Mouse (Mus musculus) heart, postnatal 4 days (tissue): ENCODE results near the gene Lysmd3. TPM values are rescaled to one million over a fixed set of nuclear protein-coding genes. Genes with fewer than 3 reads are reported as not detected.
"Not testable (repeated sequence)": the region's sequence is repeated elsewhere in the genome, so short reads cannot be mapped to it uniquely, and the experiment has no call there.

ENCODE experiments used
- DNase-seq: peaks from one replicate; pipeline ENCODE4 v3.0.0; 2021
- total RNA-seq, 2 experiments: library from RNA; stranded (reverse); gene quantifications; 2 replicates each; pipeline ENCODE4 v1.2.3; 2021

Gene Lysmd3
- total RNA-seq = 10 to 100 TPM; 15.9 to 20.3 TPM

DNA sequence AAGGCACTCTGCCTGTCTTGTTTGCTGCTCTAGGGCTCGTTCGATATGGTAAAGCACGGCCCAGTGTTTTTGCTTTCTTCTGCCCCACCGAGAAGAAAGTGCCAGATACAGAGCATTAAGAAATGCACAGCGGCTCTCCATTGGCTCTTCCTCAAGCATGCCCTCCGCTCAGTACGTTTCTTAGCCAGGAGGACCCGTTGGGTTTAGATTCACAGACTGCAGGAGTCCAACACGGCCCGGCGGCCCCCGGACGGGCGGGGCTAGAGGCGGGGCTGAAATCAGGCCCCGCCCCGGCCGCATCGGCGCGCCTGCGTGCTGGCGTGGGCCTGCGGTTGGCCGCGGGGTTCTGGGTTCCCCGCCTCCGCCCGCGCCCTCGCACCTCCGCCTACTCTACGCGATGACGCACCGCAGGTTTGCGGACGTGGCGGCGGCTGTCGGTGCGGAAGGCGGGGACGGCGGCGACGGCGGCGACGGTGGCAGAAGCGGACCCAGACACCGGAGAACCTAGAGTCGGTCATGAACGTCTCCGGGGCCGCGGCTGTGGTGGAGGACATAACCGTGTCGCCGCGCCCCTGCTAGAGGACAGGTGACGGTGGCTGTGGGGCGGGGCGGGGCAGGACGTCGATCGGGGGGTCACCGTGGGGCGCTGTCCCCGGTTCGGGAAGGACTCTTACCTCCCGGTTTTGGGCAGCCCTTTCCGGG, at the start of gene Lysmd3:
Gene Lysmd3, plus strand, starts transcription at position 313 of the 702 bp plus-strand sequence.
- peak; percentile 94 for DNase-seq

DNA sequence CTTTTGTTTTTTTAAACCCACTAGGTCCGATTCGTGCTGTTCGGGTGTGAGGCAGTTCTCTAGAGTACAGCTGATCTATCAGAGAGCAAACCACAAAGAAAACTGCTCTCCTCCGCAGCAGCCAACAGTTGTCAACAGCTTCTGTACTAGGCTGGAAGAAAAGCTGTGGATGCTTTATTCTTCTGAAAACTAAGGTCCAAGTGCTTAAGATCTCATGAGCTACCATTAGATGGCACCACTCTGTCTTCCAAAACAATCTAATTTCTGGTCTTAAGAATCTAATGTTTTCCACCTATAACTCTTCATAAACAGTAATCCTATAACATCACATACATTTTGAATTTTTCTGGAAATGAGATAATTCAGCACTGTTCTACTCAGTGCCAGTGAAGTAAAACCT, 47.1 kb upstream of the Lysmd3 start:
- DNase-seq = no peak

DNA sequence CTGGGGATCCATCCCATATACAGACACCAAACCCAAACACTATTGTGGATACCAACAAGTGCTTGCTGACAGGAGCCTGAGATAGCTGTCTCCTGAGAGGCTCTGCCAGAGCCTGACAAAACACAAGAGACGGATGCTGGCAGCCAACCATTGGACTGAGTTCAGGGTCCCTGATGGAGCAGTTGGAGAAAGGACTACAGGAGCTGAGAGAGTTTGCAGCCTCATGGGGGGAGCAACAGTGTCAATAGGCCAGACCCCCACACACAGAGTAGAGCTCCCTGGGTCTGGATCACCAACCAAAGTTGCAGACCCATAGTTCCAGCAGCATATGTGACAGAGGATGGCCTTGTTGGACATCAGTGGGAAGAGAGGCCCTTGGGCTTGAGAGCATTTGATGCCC, 29.6 kb upstream of the Lysmd3 start:
- DNase-seq = not testable (repeated sequence)

DNA sequence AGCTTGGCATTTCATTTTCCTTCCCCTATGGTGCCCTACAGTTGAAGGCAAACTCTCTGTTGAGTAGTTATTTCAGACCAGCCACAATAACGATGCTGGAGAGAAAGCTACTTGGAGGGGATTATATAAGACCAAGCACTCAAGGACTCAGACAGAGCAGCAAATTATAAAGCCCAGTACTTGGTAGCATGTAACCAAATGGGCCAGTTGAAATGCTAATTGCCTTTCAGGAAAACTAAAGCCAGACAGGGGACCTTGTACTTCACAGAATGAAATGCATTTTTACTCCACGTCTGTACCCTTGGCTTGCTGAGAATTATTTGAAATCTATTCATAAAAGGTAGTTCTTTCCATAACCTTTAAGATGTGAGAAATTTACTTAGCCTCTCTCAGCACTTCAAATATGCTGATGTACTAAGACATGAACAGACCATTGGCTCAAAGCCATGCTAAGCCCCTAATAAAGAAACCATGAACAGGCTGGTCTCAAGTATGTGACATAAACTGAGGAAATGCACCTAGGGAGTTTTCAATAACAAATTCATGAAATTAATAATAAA, 28.8 kb upstream of the Lysmd3 start:
- no peak for DNase-seq

DNA sequence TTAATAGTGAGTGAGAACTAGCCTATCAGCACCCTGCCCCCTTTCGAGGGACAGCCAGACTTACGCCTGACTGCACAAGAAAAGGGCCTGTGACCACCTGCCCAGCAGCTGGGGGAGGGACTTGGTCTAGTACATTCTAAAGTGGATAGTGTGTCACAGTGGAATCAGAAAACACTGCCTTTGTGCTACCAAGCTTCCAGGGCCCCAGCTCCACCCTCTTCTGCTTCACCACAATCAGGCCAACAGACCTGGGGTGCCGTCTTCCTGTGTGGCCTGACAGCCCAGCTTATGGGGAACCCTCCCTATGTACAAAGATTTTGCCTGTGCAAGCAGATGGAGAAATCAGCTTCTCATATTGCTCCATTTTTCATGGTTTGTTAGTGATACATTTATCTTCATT, 28.1 kb upstream of the Lysmd3 start:
- DNase-seq = no peak

DNA sequence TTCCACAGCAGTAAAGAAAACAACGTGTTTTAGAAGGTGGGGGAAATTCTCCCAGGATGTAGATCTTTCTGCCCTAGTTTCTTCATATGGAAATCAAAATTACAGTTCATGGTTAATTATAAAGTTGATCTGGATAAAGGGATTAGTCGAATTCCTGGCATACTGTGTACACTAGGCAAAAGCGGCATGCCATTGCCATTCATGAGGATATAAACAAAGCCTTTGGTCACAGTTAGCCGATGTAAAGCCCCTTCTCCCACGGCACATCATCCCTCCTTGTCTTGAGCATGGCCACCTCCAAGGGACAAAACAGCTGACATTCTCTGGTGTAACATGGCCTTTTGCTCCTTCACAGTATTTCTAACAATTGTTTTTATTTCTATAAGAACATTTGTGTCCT, 26.9 kb upstream of the Lysmd3 start:
- no peak for DNase-seq

DNA sequence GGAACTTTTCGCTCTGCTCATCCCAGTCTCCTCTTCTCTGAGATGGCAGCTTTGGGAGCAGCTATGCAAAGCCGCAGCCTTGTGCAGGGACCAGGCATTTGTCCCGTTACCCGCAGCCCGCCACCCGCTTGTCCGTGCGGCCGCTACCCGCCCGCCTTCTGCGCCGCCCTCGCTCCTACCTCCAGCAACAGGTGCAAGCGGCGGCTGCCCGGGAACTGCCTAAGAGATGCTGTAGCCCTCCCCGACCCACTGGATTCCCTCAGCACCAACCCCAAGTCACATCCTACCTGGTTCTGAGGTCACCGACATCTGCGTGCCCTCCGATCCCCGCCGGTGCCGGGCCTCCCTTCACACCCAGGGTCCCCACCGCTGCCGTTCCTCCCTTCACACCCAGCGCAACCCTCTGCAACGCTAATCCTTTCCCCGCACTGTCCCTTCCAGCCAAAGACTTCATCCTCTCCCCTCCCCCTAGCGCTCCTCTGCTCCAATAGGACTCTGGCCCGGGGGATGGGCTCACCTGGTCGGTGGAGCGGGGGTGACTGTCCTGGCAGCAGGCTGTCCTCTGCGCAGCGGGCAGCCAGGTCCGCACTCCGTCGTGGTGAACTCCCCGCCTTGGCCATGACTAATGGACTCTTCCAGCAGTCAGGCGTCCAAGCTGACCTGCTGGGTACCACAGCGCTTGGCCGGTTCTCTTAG, 24.6 kb upstream of the Lysmd3 start, which contains the start of gene Adgrv1:
Gene Adgrv1, minus strand, starts transcription at position 435 of the 696 bp plus-strand sequence.
- peak; percentile 74 for DNase-seq

DNA sequence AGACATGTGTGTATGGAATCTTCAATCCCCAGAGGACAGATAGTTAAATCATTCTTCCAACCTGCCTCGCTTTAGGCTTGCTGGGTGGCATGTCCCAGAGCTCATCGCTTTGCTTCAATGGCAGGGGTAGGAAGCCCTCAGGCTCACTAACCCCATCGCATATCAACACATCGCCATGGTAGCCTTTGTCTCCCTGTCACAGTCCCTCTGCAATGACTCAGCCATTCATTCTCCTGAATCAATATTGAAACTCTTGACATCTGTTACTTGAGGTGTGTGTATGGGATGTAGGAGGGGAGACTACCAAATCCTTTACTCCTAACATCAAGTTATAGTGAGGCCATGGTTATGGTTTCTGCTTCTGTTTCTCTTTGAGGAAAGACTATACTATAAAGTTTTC, 17.8 kb upstream of the Lysmd3 start:
- DNase-seq = no peak

DNA sequence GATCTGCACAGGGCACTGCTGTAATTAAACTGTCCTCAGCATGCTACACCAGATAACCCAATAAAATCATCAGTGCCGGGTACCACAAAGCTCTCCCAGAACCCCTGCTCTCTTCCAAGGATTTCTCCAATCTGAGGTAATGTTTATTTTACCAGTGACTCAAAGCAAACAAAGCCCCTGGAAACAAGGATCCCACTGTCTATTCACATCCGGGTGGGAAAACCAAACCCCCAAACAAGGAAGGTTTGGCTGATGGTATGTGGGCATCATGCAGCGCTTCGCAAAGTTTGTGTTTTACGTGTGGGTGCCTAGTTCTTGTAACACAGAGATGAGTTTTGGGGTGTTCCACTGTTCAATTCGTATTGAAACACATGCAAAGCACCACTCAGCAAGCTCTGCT, 16.6 kb upstream of the Lysmd3 start:
- DNase-seq = no peak

DNA sequence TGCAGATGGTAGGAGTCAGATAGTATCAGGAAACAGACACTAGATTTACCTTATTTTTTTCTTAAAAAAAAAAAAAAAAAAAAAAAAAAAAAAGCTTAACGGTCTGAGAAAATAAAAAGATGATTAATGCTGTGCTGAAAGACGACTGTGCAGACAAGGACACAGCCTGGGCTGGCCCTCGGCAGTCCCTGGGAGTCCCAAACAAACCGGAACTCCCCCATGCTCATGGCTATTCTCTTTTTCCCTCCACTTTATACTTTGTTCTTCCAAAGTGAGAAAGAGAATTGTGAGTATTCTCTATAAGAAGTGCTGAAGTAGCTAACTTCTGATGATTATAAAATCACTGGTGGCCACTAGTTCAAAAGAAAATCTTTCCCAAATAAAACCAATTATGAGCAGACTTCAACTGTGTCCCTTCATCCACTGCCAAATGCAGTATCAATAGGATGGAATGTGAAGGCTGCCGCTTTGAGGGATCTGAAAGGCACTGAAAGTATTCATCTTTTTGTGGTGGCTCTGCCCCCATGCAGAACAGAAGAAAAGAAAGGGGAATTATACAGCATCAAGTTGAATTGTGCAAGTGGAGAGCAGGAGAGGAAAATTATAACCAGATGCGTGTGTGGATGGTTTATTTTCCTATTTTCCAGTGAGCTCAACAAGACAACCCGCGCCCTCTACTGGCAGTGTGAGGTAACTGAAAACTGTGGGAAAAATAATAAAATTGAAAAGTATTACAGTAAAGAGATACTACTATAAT, 16.0 kb upstream of the Lysmd3 start:
- DNase-seq = peak; percentile 53

DNA sequence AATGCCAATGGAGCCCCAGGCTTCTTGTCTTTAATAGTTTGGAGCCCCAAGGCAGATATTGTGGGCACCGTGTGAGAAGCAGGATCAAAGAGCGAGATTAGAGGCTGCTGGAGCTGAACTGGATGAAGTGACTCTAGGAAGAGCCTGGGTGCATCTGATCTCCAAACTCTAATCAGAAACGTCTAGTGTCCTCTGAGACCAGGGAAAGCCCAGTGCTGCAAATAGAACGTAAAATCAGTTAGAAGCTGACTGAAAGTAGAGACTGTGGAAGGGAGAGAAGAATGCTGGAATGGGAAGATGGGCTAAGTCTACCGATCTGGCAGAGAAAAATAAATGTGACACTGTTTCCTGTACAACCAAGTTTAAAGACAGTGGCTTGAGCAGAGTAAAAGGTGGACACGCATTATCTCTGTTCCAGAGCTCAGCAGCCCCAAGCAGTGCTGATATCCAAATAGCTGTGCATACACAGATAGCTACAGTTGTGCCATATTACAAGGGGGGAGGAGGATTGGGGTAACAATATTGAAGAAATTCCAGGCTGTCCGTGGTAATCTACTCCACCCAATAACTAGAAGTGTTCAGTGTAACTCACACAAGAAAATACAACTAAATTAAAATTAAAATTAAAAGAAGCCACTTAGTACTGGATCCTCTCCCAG, 14.8 kb upstream of the Lysmd3 start:
- no peak for DNase-seq

DNA sequence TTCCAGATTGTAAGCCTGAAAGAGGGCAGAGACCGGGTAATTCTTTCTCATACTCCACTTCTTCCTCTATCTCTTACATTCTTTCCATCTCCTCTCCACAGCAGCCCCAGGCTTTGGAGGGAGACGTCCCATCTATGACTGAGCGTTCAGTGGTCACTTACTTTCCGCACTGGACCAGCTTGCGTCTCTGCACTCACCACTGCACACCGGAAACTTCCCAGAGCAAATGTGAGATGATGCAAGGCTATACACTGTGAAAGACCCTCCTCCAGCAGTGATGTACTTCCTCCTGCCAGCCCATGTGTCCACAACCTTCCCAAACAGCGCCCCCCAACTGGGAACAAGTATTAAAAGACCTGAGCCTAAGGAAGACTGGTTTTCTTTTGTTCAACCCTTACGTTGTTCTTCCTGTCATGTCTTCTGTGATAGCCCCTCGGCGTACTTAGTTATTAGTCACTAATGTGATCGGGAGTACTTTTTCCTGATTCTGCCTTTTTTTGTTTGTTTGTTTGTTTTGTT, 13.4 kb upstream of the Lysmd3 start:
- DNase-seq = no peak

DNA sequence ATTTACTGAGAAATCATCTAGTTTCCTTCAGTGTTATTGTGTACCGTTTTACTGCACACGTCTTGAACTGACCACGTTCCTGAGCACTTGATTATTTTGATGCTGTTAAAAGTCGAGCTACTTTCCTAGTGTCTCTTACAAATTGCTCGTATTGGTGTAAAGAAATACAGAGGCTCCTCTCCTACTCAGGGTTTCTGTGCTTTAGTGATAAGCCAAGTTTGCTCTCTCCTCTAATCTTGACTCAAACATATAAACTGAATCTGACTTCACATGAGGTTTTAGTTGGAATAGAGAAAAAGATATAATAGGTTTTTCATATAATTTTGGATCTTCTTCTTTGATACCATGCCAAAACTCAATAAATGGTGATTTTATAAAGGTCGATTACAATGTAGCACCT, 11.1 kb upstream of the Lysmd3 start:
- DNase-seq = no peak

DNA sequence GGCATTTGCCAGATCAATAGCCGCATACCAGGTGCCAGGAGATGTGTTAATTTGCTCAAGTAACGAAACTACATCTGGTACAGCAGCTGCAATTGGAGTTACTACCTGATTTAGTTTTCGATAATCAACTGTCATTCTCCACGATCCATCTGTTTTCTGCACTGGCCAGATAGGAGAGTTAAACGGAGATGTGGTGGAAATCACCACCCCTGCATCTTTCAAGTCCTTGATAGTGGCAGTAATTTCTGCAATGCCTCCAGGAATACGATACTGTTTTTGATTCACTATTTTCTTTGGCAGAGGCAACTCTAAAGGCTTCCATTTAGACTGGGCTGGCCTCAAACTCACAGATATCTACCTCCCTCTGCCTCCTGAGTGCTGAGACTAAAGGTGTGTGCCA, 7.1 kb upstream of the Lysmd3 start:
- DNase-seq = not testable (repeated sequence)

DNA sequence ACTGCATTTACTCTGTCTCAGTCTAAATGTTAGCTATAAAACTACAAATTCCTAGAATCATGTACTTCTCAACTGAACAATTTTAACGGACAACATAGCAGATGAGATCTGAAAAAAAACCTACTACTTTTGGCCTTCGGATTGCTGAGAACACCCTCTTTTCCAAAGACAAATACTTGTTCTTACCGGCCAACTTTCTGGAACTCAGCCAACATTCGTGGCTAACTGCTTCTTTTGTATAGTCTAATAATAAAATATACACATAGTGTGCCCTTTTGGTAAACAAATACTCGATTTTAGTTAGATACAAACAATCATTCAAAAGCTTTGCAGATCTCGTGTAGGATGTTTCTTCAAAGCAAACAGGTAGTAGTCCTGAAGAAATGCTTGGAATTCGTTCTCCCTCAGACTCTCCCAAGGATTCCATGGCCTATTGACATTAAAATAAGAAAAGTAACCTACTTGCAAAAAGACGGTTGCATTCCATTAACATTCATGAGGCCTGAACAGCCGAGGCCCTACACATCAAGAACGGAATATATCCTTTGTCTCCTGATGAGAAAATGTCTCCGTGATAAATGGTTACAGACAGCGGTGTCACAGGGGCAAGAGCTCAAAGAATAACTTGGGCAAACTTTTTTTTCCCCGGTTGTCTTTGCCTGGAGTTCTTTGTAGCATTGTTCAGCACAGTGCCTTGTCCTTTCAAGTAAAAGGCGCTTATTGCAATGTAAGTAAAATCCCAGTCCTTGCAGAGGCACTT, 1.2 kb upstream of the Lysmd3 start:
- no peak for DNase-seq

DNA sequence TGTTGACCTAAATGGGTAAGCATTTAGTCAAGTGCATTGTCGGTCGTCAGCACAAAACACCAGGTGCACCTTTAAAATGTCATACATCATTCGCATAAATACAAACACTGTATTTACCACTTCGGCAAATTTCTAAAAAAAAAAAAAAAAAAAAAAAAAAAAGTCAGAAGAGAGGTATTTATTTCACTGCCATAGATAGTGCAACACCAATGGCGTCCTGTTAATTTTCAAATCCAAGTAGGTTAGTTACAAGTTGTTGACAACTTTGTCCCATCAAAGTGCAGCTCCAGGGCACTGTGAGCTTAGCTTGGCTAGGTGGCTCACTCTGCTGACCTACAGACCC, 484 bp upstream of the Lysmd3 start:
- DNase-seq = no peak

DNA sequence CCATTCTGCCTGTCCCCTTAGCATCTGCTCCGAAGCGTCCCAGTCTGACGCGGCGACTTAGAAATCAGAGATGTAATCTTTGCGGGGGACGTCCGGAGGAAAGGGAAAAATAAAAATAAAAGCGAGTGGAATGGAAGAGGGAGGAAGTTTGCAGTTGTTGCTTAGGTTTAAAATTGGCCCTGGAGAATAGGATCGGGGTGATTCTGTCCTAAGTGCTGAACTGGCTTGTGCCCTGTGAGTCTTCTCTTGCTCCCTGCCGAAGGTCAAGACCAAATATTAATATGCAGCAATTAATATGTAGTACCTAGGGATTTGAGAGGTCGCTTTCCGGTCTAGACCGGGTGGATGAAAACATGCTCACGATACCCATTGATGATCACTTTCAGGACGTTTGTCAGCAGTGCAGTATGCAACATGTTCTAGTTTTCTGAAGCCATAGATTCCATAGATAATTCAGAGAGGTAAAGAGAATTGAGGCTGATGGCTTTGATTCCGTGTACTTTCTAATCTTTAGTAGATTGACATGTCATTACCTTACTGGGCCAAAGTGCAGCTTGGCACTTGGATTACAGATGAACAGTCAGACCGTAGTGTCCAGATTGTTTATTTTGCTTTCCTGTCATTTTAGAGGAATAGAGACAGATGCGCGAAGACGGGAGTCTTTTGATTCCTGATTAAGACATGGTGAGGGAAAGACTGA, 740 bp downstream of the Lysmd3 start:
- DNase-seq = no peak

DNA sequence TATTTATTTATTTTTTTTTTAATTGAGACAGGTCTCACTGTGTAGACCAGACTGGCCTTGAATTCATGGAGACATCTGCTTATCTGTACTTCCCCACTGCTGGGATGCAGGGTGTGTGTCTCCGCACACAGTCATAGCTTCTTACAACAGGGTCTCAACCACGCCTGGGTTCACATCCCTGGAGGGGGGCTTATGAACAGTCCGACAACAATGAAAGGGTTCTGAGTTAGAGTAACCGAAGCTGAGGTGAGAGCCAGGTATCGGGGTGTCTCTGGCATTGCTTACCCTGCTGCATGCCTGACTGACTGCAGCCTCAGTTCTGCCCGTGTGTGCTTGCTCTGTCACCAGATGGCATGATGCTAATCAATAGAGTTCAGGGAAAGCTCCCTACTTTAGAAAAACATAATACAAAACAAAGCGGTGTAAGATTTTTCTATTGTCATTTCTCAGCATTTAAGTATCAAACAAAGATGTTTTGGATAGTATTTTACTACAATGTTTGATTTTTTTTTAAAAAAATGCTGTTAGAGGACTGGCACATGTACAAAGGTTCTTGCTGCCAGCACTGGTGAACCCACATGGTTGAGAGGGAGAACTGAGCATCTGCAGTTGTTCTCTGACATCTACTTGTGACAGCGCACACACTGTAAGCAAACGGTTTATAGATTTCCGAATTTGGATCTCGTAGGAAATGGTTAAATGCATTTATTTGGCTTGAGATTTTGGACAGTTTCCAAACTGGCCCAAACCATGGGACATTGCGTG, 6.3 kb downstream of the Lysmd3 start:
- DNase-seq = no peak

DNA sequence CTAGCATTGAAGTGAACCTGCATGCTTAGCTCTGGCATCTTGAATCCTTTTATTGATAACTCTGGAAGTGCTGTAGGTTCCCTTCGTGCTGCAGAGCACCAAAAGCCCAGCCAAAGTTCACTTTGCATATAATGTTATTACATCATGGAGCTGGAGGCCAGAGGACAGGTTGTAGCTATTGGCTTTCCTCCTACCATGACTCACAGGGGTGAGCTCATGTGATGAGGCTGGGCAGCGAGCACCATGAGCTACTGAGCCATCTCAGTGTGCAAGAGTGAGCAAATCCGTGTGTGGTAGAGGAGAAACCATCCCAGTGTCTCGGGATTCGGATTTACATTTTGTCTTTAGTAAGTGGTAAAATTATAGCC, 6.9 kb downstream of the Lysmd3 start:
- DNase-seq = peak; percentile 11

DNA sequence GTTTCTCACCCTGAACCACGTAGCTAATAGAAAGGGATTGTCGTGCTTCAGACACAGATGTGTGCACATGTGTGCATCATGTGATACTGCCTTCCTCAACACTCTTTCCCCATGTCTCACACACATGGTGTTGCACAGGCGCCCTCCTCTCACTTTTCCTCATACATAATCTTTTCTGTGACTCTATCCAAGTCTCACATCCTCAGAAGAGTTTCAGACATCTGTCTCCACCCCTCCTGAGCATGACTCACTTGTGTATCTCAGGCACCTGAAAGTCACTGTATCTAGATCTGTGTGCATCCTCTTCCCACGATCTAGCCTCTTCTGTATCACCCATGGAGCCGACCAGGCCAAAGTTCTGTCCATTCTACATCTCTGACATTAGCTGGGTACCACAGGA, 10.2 kb downstream of the Lysmd3 start:
- DNase-seq = no peak
